Mouse (Mus musculus) 416B (cell line): ENCODE data around the gene Col19a1.
"Not testable (repeated sequence)": the region's sequence is repeated elsewhere in the genome, so short reads cannot be mapped to it uniquely, and the experiment has no call there.

Source experiments
- DNase-seq: peaks from one replicate; pipeline ENCODE4 v3.0.0; 2011; ENCODE audit warnings: low read depth

The Col19a1 gene

DNA sequence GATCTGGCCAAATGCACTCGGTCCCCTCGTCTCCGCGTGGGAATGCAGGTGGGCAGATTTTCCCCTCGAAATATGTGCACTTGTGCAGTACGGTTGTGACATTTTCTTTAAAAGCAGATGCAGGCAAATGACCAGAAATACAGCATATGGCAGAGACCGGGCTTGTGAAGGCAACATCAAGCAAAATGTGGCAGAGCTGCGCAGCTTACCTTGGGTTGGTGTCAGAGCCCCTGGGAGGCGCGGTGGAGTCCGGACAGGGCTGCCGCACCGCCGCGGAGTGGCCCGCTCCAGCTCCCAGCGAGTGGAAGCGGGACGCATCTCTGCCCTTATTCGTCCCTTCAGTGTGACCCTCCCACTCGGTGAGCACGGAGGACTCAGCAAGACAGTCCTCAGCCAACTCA is at the start of gene Col19a1:
Gene Col19a1 (minus strand): TSS at position 332 of the 401 bp plus-strand sequence.
- no peak for DNase-seq

DNA sequence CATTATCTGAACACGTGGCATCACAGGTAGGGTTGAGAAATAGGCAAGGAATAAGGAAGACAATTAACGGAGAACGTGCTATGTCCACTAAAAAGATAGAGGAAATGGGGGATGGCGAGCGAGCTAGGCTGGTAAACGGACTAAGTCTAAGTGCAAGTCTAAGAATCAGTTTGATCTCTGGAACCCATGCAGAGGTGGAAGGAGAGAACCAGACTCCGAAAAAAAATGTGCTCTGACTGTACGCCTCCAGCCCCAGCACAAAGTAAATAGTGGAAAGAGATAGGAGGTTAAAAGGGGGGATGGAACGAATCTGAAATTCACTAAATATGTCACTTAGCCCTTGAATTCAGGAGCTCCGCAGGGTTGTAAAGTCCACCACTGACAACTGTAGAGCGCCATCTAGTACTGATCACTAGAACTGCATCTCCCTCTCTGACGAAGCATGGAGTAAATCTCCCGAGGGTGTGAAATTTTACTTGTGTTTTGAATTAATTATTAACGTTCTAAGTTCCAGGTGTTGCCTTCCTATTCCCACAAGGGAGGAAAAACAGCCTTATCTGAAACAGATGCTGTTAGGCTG is 46.4 kb upstream of the Col19a1 start:
- peak; percentile 8 for DNase-seq

DNA sequence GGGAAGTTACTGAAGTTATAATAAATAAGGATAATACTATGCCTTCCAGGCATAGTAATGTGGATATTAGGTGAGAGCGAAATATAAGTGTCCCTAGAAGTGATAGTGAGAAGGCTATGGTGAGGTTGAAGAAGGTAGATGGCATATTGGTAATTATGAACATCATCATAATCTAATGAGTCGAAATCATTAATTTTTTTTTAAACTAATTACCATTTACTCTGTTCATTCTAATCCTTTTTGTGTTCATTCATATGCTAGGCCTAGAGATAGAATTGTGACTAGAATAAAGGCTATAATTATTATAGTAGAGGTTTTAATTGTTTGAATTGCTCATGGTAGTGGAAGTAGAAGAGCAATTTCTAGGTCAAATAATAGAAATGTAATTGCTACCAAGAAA is 25.3 kb upstream of the Col19a1 start:
- not testable (repeated sequence) for DNase-seq

DNA sequence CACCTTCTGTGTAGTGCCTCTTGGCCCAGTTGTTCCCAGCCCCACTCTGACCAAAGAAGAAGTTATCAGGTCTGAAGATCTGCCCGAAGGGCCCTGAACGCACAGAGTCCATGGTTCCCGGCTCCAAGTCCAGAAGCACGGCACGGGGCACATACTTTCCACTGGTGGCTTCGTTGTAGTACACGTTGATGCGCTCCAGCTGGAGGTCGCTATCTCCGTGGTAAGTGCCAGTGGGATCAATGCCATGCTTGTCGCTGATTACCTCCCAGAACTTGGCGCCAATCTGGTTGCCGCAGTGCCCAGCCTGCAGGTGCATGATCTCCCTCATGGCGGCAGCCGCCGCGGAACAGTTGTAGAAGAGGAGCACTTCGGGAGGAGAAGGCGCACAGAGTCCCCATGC is 7.8 kb upstream of the Col19a1 start:
- DNase-seq = no peak

DNA sequence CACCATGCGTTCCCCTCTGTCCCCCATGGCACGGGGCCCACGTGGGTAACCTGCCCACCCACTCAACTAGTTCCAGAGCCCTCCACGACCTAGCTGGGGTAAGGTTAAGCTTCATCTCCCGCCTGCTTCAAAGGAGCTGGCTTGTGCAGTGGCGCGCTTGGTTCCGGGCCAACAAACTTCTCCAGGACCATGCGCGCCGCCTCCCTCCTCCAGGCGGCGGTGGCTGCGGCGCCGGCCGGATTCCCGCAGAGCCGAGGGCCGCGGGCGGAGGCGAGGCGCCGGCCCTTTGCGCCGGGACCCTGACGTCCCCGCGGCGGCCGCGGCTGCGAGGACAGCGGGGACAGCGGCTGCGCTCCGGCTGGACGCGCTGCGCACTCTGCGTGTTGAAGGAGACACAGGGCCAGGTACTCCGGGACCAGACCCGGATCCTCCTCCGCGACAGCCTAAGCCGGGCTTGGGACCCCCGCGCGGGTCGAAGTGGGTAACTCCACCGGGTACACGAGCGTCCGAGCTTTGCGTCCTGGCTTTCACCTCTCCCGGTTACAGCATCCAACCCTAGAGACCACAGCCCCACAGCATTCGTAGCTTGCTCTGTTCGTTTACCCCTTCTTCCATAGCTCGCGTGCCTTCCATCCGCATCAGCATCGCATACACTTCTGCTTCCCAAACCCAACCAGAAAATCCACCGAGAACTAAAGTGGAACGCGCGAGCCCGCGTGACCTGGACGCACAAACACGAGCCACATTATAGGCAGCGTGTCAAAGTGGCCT is 717 bp downstream of the Col19a1 start:
- no peak for DNase-seq

DNA sequence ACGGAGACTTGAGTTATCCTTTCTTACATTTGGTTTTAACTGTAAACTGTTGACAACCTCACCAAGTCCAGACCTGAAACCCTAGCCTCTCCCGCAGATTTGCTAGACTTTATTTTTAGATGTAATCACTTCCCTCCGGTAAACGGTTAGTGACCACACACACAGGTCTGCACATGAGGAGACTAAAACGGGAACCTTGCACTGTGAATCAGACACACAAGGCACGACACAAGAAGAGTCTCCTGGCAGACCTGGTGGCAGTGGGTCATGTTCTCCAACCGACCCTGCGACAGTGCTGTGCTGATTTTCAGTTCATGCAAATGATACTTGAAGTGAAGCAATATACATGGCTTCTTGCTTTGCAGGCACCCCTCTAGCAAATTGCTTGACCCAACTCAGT is 14.7 kb downstream of the Col19a1 start:
- peak; percentile 11 for DNase-seq

DNA sequence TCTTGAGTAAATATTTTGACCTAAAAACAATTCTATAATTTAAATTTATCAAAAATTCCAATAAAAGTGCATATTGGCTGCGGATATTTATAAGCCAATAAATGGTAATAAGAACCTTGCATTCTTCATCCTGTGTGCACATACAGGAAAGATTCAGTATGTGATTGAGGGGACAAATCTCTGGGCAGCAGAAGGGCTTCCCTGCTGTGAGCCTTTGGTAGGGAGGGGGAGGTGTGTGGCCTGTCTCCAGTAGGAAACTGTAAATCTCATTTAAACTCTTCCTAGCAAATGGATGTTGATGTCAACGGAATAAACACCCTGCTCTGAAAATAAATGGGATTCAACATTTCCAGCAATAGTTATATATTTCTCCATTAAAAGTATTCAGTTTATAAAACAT is 23.2 kb downstream of the Col19a1 start:
- no peak for DNase-seq

DNA sequence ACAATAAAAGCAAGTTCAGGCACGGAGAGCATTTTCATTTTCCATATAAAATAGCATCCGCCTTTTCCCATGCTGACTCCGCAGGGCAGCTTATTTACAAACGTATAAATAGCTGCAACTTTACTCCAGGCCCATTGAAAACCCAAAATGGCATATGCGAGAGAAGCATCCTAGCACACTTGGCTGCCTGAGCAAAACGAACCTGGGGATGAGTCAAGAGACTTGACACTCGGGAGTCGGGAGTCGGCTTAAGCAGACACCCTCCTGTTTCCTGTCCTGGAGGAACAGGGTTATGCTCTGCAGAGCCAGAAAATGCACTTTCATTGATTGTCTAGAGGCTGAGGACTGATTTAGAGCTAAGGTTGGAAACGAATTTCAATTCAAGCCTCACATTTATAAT is 29.3 kb downstream of the Col19a1 start:
- no peak for DNase-seq

DNA sequence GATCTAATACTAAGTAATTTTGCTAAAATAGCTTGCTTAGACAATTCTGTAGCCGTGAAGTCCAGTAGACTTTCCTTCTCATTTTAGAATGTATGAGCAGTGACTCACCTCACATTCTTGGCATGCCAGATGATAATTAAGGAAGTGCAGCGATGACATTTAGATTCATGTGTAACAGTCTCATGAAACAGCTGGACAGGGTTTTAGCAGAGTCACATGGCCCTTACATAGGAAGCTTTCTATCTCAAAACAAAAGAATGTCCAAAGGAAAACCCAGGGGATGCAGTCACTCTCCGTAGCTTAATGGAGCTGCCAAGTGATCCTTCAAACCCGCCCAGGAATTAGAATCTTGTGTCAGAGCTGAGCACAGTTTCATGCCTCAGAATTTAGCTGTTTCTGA is 33.8 kb downstream of the Col19a1 start:
- DNase-seq = no peak

DNA sequence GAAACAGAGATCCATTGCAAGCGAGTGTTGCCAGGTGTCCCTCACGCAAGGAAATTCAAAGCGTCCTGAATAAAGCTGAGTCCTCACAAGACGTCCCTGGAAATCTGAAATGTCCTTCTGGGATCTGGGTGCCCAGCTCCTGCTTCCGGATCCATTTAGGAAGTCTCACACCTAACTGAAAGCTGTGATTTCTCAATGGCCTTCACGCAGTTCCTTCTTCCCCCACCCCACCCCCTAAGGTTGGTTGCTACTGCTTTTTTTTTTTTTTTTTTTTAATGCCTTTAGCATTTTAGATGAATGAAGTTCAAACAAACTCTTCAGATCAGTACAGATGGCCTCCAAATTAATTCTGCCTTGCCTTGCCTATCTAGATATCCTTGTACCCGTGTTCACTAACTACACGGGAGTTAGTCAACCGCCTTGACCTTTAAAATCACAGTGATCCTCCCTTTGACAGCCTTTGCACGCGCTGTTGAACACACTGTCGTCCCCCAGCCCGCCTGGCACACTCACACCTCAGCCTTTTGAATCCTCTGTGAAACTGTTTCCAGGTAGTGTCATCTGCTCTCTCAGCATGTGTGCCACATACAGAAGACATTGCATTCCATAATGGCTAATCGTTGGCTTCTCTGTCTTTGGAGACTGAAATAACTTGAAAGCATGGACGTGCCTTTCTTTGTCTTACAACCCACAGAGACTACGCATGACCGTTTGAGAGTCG is 36.6 kb downstream of the Col19a1 start:
- DNase-seq = no peak

DNA sequence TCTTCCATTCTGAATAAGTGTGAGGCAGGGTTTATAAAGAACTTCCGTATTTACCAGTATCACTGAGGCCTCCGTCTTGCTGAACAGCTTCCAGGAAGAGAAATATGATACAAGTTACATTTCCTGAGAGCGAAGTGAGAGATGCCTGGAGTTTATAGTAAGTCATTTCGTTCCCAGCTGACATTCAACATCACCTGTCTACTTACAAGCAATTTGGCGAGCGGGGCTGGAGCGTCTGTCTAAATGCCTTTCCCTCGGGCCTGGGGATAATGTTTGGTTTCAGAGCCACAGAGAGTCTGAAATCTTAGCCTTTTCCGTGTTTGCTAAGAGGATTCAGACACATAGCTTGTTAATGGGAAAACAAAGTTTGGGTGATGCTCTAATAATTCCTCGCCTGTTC is 37.2 kb downstream of the Col19a1 start:
- no peak for DNase-seq

DNA sequence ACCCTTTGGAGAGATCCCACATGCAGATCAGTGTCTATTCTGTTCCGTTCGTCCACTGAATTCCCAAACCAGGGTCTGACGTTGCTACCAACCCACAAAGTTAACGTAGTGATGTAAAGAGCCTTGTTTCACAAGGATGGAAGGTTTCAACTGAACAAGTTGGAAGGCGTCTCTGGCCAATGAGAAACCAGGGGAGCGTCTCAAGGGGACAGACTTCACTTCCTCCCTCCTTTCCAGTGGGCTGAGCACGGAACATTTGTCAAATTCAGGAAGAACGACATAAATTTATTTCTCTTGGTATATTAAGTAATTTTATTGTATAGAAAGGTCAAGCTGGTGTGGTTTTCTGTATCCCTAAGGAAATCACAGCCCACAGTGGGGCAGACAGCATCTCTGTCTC is 38.2 kb downstream of the Col19a1 start:
- DNase-seq = no peak

DNA sequence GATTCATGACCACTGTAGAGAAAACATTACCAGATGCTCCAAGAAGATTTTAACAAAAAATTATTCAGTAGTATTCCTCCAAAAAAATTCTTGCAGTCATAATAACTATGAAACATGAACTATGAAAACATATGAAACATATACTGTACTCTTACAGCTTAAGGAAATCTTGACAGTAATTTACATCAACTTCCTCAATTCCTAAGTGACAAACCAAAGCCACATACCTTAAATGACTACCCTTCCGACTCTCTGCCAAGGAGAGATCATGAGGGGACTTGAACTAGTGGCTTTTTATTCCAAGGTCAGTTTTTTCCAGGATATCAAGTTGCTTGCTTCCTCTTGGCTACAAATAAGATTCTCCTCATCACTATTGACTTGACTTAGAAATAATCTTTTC is 39.7 kb downstream of the Col19a1 start:
- no peak for DNase-seq

DNA sequence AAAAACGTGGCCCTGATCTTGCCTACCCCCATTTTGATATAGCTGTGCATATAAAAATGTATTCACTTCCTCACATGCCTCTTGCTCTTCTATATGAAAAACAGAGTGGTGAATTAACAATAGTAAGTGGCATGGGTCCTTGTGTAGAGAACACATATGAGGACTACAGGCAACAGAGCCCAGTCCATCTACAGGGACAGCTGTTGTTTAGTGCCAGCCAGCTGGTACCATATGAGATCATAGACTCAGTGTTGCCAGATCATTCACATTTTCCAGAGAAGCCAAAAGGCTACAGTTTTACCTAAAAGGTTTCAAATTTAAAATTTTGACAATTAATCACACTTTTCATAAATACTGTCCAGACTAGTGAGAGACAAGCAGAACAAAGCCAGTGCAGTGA is 47.4 kb downstream of the Col19a1 start:
- DNase-seq = no peak

DNA sequence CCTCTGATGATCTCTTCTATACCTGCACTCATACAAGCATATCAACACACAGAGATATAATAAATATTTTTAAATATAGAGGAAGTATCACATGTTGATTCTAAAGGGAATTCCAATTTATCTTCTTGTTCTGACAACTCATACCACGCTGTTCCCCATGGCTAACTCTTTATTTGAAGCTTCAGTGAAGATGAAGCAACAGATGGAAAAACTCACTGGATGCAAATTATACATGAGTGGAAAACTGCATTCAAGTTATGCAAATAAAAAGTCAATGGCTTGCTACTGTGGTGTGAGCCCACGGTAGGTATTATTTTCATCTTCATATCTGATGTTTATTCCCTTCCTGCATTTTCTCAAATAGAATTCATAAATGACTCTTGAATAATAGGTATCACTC is 60.1 kb downstream of the Col19a1 start:
- no peak for DNase-seq

DNA sequence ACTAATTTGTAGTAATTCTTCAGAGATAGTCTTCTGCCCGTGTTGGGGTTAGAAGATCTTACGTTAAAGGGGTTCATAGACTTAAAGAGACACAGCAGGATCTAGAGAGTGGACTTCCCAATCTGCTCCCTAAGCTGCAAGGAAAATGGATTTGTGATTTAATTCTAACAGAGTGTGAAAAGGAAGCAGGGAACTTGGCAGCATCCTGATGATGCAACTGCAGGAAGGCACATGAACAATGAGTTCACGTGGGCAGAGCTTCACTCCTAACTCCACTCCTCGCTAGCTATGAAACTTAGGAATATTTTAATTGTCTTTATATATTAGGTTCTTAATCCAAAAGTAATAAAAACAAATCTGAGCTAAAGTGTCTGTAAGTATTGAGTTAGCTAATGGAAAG is 69.8 kb downstream of the Col19a1 start:
- DNase-seq = no peak

DNA sequence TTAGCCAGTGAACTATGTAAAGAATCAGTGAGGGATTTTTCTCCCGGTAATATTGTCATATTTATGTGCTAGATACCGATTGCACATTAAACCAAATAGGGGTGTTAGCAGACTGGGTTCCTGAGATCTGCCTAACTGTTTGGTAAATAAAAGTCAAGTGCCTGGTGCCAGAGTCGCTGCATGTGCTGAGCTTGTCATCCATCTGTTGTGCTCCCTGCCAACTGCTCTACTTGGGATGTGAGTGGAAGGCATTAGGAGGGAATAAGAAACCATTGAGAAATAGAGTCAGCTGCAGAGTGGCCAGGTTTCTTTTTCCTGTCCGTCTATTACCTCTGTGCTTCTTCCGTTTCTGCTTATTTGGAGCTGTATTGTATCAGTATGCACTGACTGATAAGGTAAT is 71.9 kb downstream of the Col19a1 start:
- no peak for DNase-seq

DNA sequence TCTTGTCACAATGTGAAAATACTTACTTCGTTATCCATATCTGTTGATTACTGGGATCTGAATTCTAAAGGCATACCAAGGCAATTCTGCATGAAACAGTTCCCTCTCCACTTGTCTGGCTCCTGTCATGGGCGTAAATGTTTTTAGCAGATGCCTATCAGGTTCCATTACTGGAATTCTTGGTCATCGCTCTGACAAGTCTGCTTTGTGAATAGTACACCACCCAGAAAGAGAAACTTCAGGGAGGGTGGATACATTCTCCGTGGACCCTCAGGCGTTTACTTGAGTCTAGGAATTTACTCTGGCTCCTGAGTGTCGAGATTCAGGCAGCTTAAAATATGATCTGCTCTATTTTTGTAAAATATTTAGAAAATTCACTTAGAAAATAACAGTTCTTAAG is 75.7 kb downstream of the Col19a1 start:
- no peak for DNase-seq

DNA sequence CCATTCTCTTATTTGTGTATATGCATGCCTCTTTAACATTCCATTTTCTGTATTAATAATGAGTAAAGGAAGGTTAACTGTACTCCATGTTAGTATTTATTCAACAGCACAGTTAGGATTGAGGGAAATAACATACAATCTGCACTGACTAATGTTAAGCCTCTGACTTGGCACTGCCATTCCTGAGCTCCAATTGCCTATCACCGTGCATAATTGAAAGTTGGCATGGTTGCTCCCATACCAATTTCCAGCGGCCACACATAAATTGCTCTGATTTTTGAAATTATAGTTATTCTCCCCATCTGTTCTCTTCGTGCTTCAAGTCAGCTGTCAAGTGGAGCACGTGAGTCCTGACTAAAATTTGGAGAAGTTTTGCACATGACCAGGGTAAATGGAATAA is 91.9 kb downstream of the Col19a1 start:
- no peak for DNase-seq

DNA sequence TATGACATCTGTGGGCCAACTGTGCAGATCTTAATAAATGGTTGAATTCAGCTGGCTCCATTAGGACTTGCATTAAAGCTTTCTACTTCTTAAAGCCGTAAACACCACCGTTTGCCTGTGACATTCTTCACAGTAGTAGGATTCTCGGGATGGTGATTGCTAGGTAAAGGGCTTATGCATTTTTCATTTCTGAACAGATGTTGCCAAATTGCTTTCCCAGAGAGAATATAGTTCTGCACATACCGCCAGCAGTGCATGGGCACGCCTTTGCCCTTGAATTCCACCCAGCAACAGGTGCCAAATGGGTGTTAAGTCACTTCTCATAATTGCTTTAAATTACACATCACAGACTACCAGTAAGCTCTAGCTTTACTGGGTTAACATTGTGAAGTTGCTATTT is 103.1 kb downstream of the Col19a1 start:
- no peak for DNase-seq

DNA sequence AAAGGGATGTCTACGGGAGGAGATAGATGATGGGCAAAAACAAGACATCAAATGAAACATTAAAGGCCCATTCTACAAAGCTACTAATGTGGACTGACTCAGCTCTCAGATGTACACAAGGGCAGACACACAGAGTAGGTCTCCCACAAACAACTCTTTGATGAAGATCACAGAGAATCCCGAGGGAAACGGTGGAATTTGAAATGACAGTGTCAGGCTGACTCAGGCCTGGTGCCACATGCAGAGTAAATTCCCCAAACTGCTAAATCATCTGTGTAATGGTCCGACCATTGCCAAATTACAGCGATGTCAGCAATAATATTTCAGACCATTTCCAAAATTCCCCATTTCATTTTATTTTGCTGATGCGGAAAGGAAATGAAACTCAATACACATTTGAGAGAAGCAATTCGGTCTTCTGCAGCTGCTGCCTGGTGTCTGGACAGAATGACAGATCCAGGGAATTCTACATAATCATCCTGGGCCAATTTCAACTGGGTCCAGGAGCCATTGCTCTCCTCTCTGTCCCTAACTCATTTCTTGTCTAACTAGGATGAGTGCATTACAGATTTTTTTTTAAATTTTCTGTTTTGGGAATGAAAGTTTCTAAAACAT is 116.1 kb downstream of the Col19a1 start:
- no peak for DNase-seq

DNA sequence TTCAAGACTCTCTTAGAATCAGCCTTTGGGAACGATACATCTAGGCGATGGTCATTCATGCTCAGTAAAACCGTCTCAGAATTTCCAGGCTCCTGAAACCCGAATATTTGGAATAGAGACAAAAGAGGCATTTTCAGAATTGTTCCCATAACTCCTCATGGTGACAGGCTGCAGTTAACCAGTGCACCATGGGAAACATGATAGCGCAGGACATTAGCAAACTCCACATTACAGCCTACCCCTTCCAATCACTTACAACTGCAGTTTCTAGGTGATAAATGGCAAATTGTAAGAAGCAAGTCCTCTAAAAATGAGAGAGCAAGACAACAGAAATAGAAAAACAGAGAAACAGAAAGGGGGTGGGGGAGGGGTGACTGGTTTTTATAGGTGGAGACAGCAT is 116.6 kb downstream of the Col19a1 start:
- DNase-seq = no peak

DNA sequence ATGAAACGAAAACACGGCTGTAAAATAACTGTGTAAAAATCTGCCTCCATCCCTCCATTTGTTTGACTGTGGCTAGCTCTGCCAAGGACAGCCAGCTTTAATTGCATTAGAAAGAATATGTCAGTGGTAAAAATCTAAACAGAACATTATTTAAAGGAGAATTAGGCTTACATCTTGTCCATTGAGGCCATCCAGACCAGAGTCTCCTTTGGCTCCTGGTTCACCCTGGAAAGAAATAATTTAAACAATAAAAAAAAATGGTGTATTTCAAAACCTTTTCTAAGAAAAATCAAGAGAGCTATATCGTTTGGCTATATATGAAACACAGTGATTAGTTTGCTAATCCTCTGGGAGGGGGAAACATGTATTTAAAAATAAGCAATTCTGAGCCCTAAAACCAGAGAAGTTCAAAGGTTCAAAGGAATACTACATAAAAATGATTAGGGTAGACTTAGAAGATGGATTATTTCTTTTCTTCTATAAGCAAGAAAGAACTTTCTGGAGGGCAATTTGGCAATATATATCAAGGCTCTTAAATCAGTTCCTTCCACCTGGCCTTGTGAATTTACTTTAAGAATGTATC is 125.9 kb downstream of the Col19a1 start:
- DNase-seq = no peak
